Mouse (Mus musculus): ENCODE results near the gene Ipp. TPM values are rescaled to one million over a fixed set of nuclear protein-coding genes. Genes with fewer than 3 reads are reported as not detected.

The Ipp gene
- polyA plus RNA-seq, 1 experiment from 2014 or later: 16.5 TPM

- Histone ChIP-seq H3K27me3 (no peaks in the 10 kb centered on the region), H3K36me3 (peaks cover 11% of the 10 kb centered on the region), H3K9ac (peak overlapping the region; percentile 68), H3K4me3 (peak overlapping the region; percentile 64), H3K4me1 (peaks cover 11% of the 10 kb centered on the region), H3K9me3 (no peaks in the 10 kb centered on the region), H3K27ac (no peak overlapping the region), H3K4me2 (replicated peaks) (peak overlapping the region; percentile 70)
- no peak; the same call in 1 of the 2 replicates for ATAC-seq (ENCODE audit: low FRiP score, low read depth)
- 25% methylated on average over 11 of the region's 11 CpGs for WGBS
These were observed 394 bp upstream of the Ipp start for GRCm38 (mm10) chr4:116506886-116507424.

GRCm38 (mm10) chr4:116531109-116531508 lies 23.8 kb downstream of the Ipp start:
- Histone ChIP-seq H3K9ac (no peak overlapping the region), H3K9me3 (no peaks in the 10 kb centered on the region), H3K4me1 (no peaks in the 10 kb centered on the region), H3K27ac (no peak overlapping the region), H3K27me3 (no peaks in the 10 kb centered on the region), H3K4me2 (replicated peaks) (no peak overlapping the region), H3K36me3 (peaks cover 20% of the 10 kb centered on the region), H3K4me3 (no peak overlapping the region)
- no peak for ATAC-seq (ENCODE audit: low FRiP score, low read depth)
- 63% methylated on average over 2 of the region's 2 CpGs for WGBS

GRCm38 (mm10) chr4:116536351-116536750 lies 29.0 kb downstream of the Ipp start:
- H3K27me3 ChIP-seq: no peaks in the 10 kb centered on the region
- no peak overlapping the region for H3K27ac ChIP-seq
- no peak overlapping the region for H3K4me3 ChIP-seq
- no peak overlapping the region for H3K9ac ChIP-seq
- no peak overlapping the region for H3K4me2 ChIP-seq (replicated peaks)
- H3K36me3 ChIP-seq: peaks cover 22% of the 10 kb centered on the region
- H3K4me1 ChIP-seq: no peaks in the 10 kb centered on the region
- H3K9me3 ChIP-seq: no peaks in the 10 kb centered on the region
- no peak for ATAC-seq (ENCODE audit: low FRiP score, low read depth)

- H3K4me1 ChIP-seq: no peaks in the 10 kb centered on the region
- ATAC-seq (ENCODE audit: low FRiP score, low read depth): no peak
- H3K4me2 ChIP-seq (replicated peaks): no peak overlapping the region
- H3K27ac ChIP-seq: no peak overlapping the region
- no peaks in the 10 kb centered on the region for H3K9me3 ChIP-seq
- WGBS: 71% methylated on average over 3 of the region's 3 CpGs
- H3K9ac ChIP-seq: no peak overlapping the region
- no peak overlapping the region for H3K4me3 ChIP-seq
- no peaks in the 10 kb centered on the region for H3K27me3 ChIP-seq
- H3K36me3 ChIP-seq: peaks cover 26% of the 10 kb centered on the region
These were observed 30.4 kb downstream of the Ipp start for GRCm38 (mm10) chr4:116537737-116538136.

- WGBS: 85% methylated on average over 1 of the region's 1 CpGs
These were observed 43.1 kb downstream of the Ipp start for GRCm38 (mm10) chr4:116550432-116550831.

GRCm38 (mm10) chr4:116553035-116553434 lies 45.7 kb downstream of the Ipp start:
- 0 out of 2 replicates have a peak, but pooled peaks cover 4% of the 10 kb centered on the region for H3K4me1 ChIP-seq
- no peaks in the 10 kb centered on the region for H3K9me3 ChIP-seq
- peaks cover 17% of the 10 kb centered on the region for H3K36me3 ChIP-seq
- H3K4me3 ChIP-seq: no peak overlapping the region
- ATAC-seq (ENCODE audit: low FRiP score, low read depth): no peak
- H3K9ac ChIP-seq: no peak overlapping the region
- H3K4me2 ChIP-seq (replicated peaks): no peak overlapping the region
- no peaks in the 10 kb centered on the region for H3K27me3 ChIP-seq
- 86% methylated on average over 3 of the region's 3 CpGs for WGBS
- no peak overlapping the region for H3K27ac ChIP-seq

More at GRCm38 (mm10) chr4:116550432-116550831, 43.1 kb downstream of the Ipp start:
- no peak overlapping the region for H3K27ac ChIP-seq
- peaks cover 17% of the 10 kb centered on the region for H3K36me3 ChIP-seq
- H3K9me3 ChIP-seq: no peaks in the 10 kb centered on the region
- H3K27me3 ChIP-seq: no peaks in the 10 kb centered on the region
- H3K4me1 ChIP-seq: no peaks in the 10 kb centered on the region
- ATAC-seq (ENCODE audit: low FRiP score, low read depth): no peak
- H3K9ac ChIP-seq: no peak overlapping the region
- H3K4me3 ChIP-seq: no peak overlapping the region
- no peak overlapping the region for H3K4me2 ChIP-seq (replicated peaks)

GRCm38 (mm10) chr4:116555413-116556300 lies 48.3 kb downstream of the Ipp start, which contains the start of gene Tmem69:
Gene Tmem69, minus strand, starts transcription at chr4:116555936.
- Histone ChIP-seq H3K27me3 (no peaks in the 10 kb centered on the region), H3K36me3 (peaks cover 21% of the 10 kb centered on the region), H3K4me1 (peaks cover 24% of the 10 kb centered on the region), H3K4me2 (replicated peaks) (peak within 1 kb of the TSS; percentile 74), H3K4me3 (peak within 1 kb of the TSS; percentile 91), H3K9ac (peak within 1 kb of the TSS; percentile 86), H3K9me3 (no peaks in the 10 kb centered on the region), H3K27ac (peak within 1 kb of the TSS; percentile 88)
- WGBS: 2% methylated on average over 23 of the region's 23 CpGs
- no peak for ATAC-seq (ENCODE audit: low FRiP score, low read depth)

GRCm38 (mm10) chr4:116556561-116557305 lies 49.4 kb downstream of the Ipp start:
- peak overlapping the region; percentile 91 for H3K4me3 ChIP-seq
- peak overlapping the region; percentile 74 for H3K4me2 ChIP-seq (replicated peaks)
- under 1% methylated on average over 28 of the region's 28 CpGs for WGBS
- H3K27ac ChIP-seq: peak overlapping the region; percentile 88
- peaks cover 29% of the 10 kb centered on the region for H3K4me1 ChIP-seq
- peaks cover 23% of the 10 kb centered on the region for H3K36me3 ChIP-seq
- ATAC-seq (ENCODE audit: low FRiP score, low read depth): peak; percentile 95
- peak overlapping the region; percentile 86 for H3K9ac ChIP-seq
- H3K27me3 ChIP-seq: no peaks in the 10 kb centered on the region
- H3K9me3 ChIP-seq: no peaks in the 10 kb centered on the region

GRCm38 (mm10) chr4:116557306-116558121 lies 50.2 kb downstream of the Ipp start, which contains the start of gene Gpbp1l1:
Gene Gpbp1l1, plus strand, starts transcription at chr4:116557658.
- ATAC-seq (ENCODE audit: low FRiP score, low read depth): peak; percentile 94
- peaks cover 29% of the 10 kb centered on the region for H3K4me1 ChIP-seq
- no peaks in the 10 kb centered on the region for H3K9me3 ChIP-seq
- H3K27me3 ChIP-seq: no peaks in the 10 kb centered on the region
- H3K4me2 ChIP-seq (replicated peaks): peak within 1 kb of the TSS; percentile 74
- under 1% methylated on average over 78 of the region's 78 CpGs for WGBS
- peak within 1 kb of the TSS; percentile 91 for H3K4me3 ChIP-seq
- peaks cover 24% of the 10 kb centered on the region for H3K36me3 ChIP-seq
- H3K9ac ChIP-seq: peak within 1 kb of the TSS; percentile 86
- peak within 1 kb of the TSS; percentile 94 for H3K27ac ChIP-seq

GRCm38 (mm10) chr4:116558151-116558882 lies 51.0 kb downstream of the Ipp start:
- WGBS: 5% methylated on average over 15 of the region's 15 CpGs
- Histone ChIP-seq H3K9ac (peak overlapping the region; percentile 86), H3K4me1 (peaks cover 29% of the 10 kb centered on the region), H3K36me3 (peaks cover 20% of the 10 kb centered on the region), H3K4me3 (peak overlapping the region; percentile 91), H3K4me2 (replicated peaks) (peak overlapping the region; percentile 74), H3K27me3 (no peaks in the 10 kb centered on the region), H3K27ac (peak overlapping the region; percentile 94; the same call in 1 of the 2 replicates), H3K9me3 (no peaks in the 10 kb centered on the region)
- no peak for ATAC-seq (ENCODE audit: low FRiP score, low read depth)
